Mouse (Mus musculus) kidney, embryonic 14.5 days (tissue): ENCODE measurements around the gene Hdac11. TPM values are rescaled to one million over a fixed set of nuclear protein-coding genes. Genes with fewer than 3 reads are reported as not detected.
A peak's percentile ranks its signal among the peaks of the same experiment; 100 is the strongest.

ENCODE experiments used
- ATAC-seq: fragments of 200-750 bp; cut with Nextera tagmentation; 2 replicates; pipeline ENCODE4 v1.8.0; 2017; ENCODE audit warnings: moderate number of reproducible peaks, mild to moderate bottlenecking, moderate TSS enrichment, moderate library complexity; ENCODE audit not compliant: low FRiP score, low TSS enrichment
- H3K27ac ChIP-seq: fragments of 300-500 bp; sonication (generic); 2 replicates; pipeline ENCODE4 v1.5.1; 2014; ENCODE audit warnings: low read depth, mild to moderate bottlenecking, low read length, moderate library complexity, mixed read lengths
- H3K27me3 ChIP-seq: fragments of 300-500 bp; sonication (generic); 2 replicates; pipeline ENCODE4 v1.6.1; 2014; ENCODE audit warnings: mild to moderate bottlenecking, low read length; ENCODE audit not compliant: control insufficient read depth, insufficient read depth
- H3K36me3 ChIP-seq: fragments of 300-500 bp; sonication (generic); 2 replicates; pipeline ENCODE4 v1.6.1; 2014; ENCODE audit warnings: low read length, mixed read lengths; ENCODE audit not compliant: control insufficient read depth, insufficient read depth
- H3K4me1 ChIP-seq: fragments of 300-500 bp; sonication (generic); 2 replicates; pipeline ENCODE4 v1.6.1; 2014; ENCODE audit warnings: low read length, mixed read lengths; ENCODE audit not compliant: control insufficient read depth, insufficient read depth
- H3K4me2 ChIP-seq: fragments of 300-500 bp; sonication (generic); replicated peaks from 2 replicates; pipeline ENCODE4 v1.6.1; 2014; ENCODE audit warnings: low read depth, mild to moderate bottlenecking, low read length
- H3K4me3 ChIP-seq: fragments of 300-500 bp; sonication (generic); 2 replicates; pipeline ENCODE4 v1.5.1; 2014; ENCODE audit warnings: mild to moderate bottlenecking, low read length
- H3K9ac ChIP-seq: fragments of 300-500 bp; sonication (generic); 2 replicates; pipeline ENCODE4 v1.6.1; 2014; ENCODE audit warnings: low read depth, mild to moderate bottlenecking, low read length, moderate library complexity
- H3K9me3 ChIP-seq: fragments of 300-500 bp; sonication (generic); 2 replicates; pipeline ENCODE4 v1.6.1; 2016; ENCODE audit warnings: low read length; ENCODE audit not compliant: control insufficient read depth
- WGBS: fragments of 180-500 bp; shearing (Covaris S2); extraction: QIAGEN DNeasy Blood & Tissue Kit; methylation state at CpG from one replicate; pipeline ENCODE4 v1.1.7; 2014; 5-methylcytosine and 5-hydroxymethylcytosine counted together
- polyA plus RNA-seq: library from polyadenylated mRNA; unstranded; fragments of >200 nt; fragmentation: Nextera tagmentation; extraction: Ambion mirVana; gene quantifications from 2 replicates; pipeline ENCODE4 v1.2.1, GENCODE M21; 2014

Gene Hdac11
- polyA plus RNA-seq: 11.6 and 14.1 TPM in 2 replicates

DNA sequence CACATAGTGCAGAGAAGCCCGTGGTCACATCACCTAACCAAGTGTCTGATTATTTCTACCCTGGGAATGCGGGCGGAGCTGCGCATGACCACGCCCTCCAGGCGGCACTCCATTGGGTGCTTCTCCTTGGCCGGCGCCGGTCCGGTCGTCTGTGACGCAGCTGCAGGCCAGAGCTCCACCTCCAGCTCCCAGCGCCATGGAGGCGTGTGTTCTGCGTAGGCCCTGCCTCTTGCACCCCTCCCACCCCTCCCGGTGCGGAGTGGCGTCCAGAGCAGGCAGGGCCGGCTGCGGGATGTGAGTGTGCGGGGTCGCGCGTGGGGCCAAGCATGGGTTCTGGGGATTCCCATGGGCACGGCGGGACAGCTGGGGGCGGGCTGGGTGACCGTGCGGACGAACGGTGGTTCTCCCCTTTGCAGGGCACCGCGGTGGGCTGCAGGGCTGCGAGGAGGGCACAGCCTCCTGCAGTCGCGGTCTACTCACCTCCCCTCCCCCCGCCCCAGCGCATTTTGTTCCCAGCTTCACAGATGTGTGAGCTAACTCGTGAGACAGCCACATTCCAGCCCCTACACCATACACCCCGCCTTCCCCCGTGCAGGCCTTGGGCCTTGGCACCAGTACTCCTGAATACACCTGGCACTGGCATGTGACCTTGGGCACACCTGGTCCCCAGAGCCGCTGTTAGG lies at the start of gene Hdac11:
Hdac11 (plus strand) TSS at position 112 of the 683 bp plus-strand sequence.
- Histone ChIP-seq H3K4me3 (peak within 1 kb of the TSS; percentile 66), H3K4me1 (peaks cover 20% of the 10 kb centered on the region), H3K27ac (peak within 1 kb of the TSS; percentile 71), H3K4me2 (peak within 1 kb of the TSS; percentile 80), H3K9ac (peak within 1 kb of the TSS; percentile 72), H3K27me3 (no peaks in the 10 kb centered on the region), H3K9me3 (no peaks in the 10 kb centered on the region), H3K36me3 (no peaks in the 10 kb centered on the region)
- under 1% methylated on average over 42 of the region's 42 CpGs for WGBS
- ATAC-seq: peak; percentile 98

DNA sequence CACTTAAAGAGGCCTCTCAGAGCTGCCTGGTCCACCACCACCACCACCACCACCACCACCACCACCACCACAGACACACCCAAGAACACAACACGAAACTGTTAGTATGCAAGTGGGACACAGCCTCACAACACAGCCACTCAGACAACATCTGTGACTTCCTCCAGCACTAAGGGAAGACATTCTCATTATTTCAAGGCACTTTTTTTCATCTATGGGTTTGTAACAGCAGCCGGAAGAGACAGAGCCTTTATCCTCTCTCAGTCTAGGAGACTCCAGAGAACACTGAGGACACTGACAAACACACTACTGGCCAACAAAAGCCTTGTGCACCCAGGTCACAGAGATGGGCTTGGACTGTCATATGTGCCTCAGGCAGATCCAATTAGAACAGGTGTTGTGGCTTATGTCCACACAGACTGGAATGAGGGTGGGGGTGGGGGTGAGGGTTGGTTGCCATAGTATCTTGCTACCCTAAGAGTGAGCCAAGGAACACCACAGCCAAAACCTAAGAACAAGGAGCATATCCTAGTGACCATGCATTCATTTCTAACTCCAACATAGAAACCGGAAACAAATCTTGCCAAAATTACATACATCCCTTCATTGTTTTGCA lies 48.1 kb upstream of the Hdac11 start:
- Histone ChIP-seq H3K27ac (no peak overlapping the region), H3K36me3 (no peaks in the 10 kb centered on the region), H3K9me3 (no peaks in the 10 kb centered on the region), H3K4me1 (peaks cover 20% of the 10 kb centered on the region), H3K4me2 (no peak overlapping the region), H3K9ac (no peak overlapping the region), H3K4me3 (no peak overlapping the region), H3K27me3 (no peaks in the 10 kb centered on the region)
- WGBS: 90% methylated on average over 3 of the region's 3 CpGs
- no peak for ATAC-seq

DNA sequence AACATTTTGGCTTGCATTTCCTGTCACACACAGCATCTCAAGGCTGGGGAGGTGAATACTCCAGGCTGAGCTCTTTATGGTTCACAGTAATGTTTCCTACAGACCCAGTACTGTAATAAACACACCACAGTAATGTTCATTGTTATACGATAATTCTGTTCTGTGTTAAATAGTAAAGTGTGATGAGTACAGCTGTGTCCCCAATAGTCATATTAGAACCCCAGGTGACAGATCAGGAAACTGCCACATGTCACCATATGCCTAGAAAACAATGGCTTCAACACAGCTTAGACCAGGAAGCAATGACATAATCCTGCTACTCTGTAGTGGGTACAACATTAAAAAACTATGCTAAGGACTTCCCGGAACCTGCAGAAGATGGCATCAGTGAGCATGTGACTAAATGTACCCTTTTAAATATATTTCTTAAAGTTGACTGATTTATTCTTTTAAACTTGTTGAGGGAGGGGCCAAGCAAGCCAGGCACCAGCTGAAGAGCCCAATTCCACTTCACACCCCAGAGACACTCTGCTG lies 47.5 kb upstream of the Hdac11 start:
- H3K4me2 ChIP-seq: no peak overlapping the region
- H3K9me3 ChIP-seq: no peaks in the 10 kb centered on the region
- WGBS: 86% methylated on average over 2 of the region's 2 CpGs
- no peak overlapping the region for H3K4me3 ChIP-seq
- peaks cover 20% of the 10 kb centered on the region for H3K4me1 ChIP-seq
- H3K27ac ChIP-seq: no peak overlapping the region
- no peaks in the 10 kb centered on the region for H3K36me3 ChIP-seq
- ATAC-seq: no peak
- no peaks in the 10 kb centered on the region for H3K27me3 ChIP-seq
- no peak overlapping the region for H3K9ac ChIP-seq

DNA sequence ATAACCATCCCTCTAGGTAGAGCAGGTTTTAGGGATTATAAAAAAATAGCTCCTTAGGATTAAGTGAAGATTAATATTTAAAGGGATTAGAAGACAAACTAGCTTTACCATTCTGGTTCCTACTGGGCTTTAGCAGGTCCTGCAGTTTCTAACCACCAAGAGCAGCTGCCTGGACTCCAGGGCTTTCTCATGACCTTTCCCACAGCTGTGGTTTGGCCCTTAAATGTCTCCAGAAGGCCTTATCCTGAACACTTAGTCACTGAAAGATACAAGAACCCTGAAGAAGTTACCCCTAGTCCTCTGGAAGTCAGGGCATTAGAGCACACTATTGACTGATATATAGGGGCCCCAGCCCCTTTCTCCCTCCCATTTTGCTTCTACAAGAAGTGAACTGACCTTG lies 47.0 kb upstream of the Hdac11 start:
- Histone ChIP-seq H3K27ac (no peak overlapping the region), H3K9me3 (no peaks in the 10 kb centered on the region), H3K9ac (no peak overlapping the region), H3K36me3 (no peaks in the 10 kb centered on the region), H3K4me2 (no peak overlapping the region), H3K4me3 (no peak overlapping the region), H3K27me3 (no peaks in the 10 kb centered on the region), H3K4me1 (peaks cover 17% of the 10 kb centered on the region)
- ATAC-seq: no peak

DNA sequence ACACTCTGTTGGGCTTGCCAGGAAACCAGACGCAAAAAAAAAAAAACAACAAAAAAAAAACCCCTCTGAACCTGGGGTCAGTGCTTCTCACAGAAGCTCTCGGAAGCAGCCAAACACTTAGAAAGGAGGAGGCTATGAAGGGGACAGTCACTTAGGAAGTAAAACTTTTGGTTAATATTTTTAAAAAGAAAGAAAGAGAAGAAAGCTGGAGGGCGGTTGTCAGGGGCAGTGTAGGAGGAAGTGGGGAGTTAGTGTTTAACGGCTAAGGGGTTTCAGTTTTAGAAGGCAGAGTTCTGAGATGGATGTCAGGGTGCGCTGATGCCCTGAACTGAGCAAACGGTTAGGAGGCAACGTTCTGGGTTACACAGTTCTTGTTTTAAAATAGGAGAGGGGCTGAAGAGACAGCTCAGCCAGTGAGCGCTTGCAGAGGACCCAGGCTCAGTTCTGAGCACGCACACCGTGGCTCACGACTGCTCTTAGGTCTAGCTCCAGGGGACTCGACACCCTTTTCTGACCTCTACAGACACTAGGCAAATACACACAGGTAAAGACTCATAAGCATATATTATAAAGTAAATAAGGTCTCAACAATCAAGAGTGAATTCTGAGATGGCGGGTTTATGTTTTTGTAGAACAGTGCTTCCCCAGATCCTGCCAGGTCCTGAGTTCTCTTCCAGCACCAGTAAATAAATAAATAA lies 46.0 kb upstream of the Hdac11 start:
- Histone ChIP-seq H3K27ac (no peak overlapping the region), H3K4me2 (no peak overlapping the region), H3K4me3 (no peak overlapping the region), H3K36me3 (no peaks in the 10 kb centered on the region), H3K9me3 (no peaks in the 10 kb centered on the region), H3K4me1 (peaks cover 17% of the 10 kb centered on the region), H3K27me3 (no peaks in the 10 kb centered on the region), H3K9ac (no peak overlapping the region)
- ATAC-seq: no peak
- WGBS: 40% methylated on average over 13 of the region's 13 CpGs

DNA sequence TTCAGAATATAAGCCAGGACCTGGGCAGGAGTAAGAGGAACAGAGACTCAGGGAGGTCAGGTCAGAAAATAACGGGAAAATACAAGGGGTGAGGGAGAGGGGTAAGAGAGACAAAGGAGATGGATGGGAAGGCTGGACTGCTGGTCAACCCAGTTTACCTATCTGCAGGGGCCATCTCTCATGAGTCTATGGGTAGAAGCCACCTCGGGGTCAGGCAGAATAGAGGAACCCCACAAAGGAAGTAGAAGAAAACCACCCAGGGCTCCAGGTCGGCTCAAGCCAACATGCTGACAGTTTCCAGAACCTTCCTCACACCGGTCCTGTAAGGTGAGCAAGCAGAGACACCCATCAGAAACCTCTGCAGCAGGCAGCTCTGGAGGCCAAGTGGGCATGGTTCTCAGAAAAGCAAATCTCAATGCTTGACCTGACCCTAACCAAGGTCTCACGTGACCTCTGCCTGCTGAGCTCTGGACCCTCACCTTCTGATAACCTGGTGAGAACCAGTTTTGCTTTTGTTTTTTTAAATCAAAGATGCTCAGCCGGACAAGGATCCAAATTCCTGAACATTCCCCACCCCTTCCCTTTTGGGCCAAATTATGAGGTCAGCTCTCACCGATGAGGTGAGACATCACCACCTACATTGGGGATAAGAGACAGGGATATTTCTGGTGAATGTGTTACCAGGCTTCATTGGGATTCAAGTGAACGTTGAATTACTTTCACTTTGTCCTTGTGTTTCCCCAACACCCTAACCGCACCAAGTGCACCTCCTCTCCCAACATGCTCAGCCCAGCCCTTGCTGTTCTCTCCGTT lies 45.1 kb upstream of the Hdac11 start:
- ATAC-seq: no peak
- Histone ChIP-seq H3K4me3 (no peak overlapping the region), H3K27me3 (no peaks in the 10 kb centered on the region), H3K27ac (no peak overlapping the region), H3K36me3 (no peaks in the 10 kb centered on the region), H3K4me1 (peaks cover 20% of the 10 kb centered on the region), H3K9ac (no peak overlapping the region), H3K4me2 (no peak overlapping the region), H3K9me3 (no peaks in the 10 kb centered on the region)
- WGBS: 85% methylated on average over 10 of the region's 10 CpGs

DNA sequence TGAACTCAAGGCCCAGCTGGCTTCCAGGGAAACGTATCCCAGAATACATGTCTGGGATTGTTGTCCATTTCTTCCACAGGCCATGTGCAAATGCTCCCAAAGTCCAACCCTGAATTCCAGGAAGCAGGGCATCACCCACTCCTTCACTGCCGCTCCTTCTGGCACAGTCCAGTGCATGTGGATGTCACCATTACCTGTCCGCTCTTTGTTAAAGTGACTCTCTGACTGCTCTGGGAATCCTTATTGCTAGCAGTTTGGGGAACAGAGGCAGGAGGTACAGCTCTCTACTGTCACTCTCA lies 44.6 kb upstream of the Hdac11 start:
- H3K36me3 ChIP-seq: no peaks in the 10 kb centered on the region
- ATAC-seq: no peak
- no peak overlapping the region for H3K27ac ChIP-seq
- 95% methylated on average over 3 of the region's 3 CpGs for WGBS
- no peak overlapping the region for H3K4me3 ChIP-seq
- H3K9me3 ChIP-seq: no peaks in the 10 kb centered on the region
- H3K4me2 ChIP-seq: no peak overlapping the region
- no peaks in the 10 kb centered on the region for H3K27me3 ChIP-seq
- H3K4me1 ChIP-seq: peaks cover 20% of the 10 kb centered on the region
- H3K9ac ChIP-seq: no peak overlapping the region

DNA sequence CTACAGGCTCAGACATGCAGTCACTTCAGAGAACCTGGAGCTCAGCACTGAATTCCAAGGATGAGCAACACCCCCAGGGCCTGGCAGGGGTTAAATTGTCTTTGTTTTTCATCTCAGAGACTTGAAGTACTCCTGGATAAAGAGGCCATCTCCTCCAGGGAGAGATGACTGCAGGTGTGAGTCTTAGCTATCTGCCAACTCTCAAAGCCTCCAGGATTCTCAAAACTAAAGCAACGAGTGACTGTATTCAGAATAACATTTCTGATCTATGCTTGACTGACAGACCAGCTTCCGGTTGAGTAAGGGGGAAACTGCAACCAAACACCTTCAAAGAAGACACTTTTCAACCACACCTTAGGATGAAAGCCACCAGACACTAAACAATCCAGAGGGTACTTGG lies 41.7 kb upstream of the Hdac11 start:
- WGBS: 18% methylated on average over 2 of the region's 2 CpGs
- no peaks in the 10 kb centered on the region for H3K36me3 ChIP-seq
- no peak for ATAC-seq
- H3K4me3 ChIP-seq: no peak overlapping the region
- H3K27me3 ChIP-seq: peaks cover 3% of the 10 kb centered on the region; the same call in 1 of the 2 replicates
- H3K9ac ChIP-seq: no peak overlapping the region
- no peaks in the 10 kb centered on the region for H3K9me3 ChIP-seq
- H3K27ac ChIP-seq: no peak overlapping the region; the same call in 1 of the 2 replicates
- peak overlapping the region; percentile 95; the same call in 1 of the 2 replicates for H3K4me2 ChIP-seq
- peaks cover 28% of the 10 kb centered on the region for H3K4me1 ChIP-seq
